Mouse (Mus musculus) hindbrain, embryonic 15.5 days (tissue): ENCODE measurements around the gene Zdbf2. TPM values are rescaled to one million over a fixed set of nuclear protein-coding genes. Genes with fewer than 3 reads are reported as not detected.

Source experiments
- ATAC-seq: fragments of 200-750 bp; cut with Nextera tagmentation; 2 replicates; pipeline ENCODE4 v1.8.0; 2017; ENCODE audit warnings: low read depth, moderate number of reproducible peaks, moderate TSS enrichment; ENCODE audit not compliant: low FRiP score
- H3K27ac ChIP-seq: fragments of 300-500 bp; sonication (generic); replicated peaks from 2 replicates; pipeline ENCODE4 v1.5.1; 2015; ENCODE audit warnings: mild to moderate bottlenecking, inconsistent platforms
- H3K27me3 ChIP-seq: fragments of 300-500 bp; sonication (generic); 2 replicates; pipeline ENCODE4 v1.6.1; 2015; ENCODE audit warnings: control low read depth, inconsistent platforms
- H3K36me3 ChIP-seq: fragments of 300-500 bp; sonication (generic); 2 replicates; pipeline ENCODE4 v1.6.1; 2015; ENCODE audit warnings: control low read depth, inconsistent platforms
- H3K4me1 ChIP-seq: fragments of 300-500 bp; sonication (generic); replicated peaks from 2 replicates; pipeline ENCODE4 v1.6.1; 2015; ENCODE audit warnings: control low read depth, inconsistent platforms
- H3K4me2 ChIP-seq: fragments of 300-500 bp; sonication (generic); 2 replicates; pipeline ENCODE4 v1.6.1; 2015; ENCODE audit warnings: moderate library complexity, mild to moderate bottlenecking, inconsistent platforms
- H3K4me3 ChIP-seq: fragments of 300-500 bp; sonication (generic); 2 replicates; pipeline ENCODE4 v1.5.1; 2015; ENCODE audit warnings: mild to moderate bottlenecking, inconsistent platforms
- H3K9ac ChIP-seq: fragments of 300-500 bp; sonication (generic); 2 replicates; pipeline ENCODE4 v1.6.1; 2015; ENCODE audit warnings: inconsistent platforms
- H3K9me3 ChIP-seq: fragments of 300-500 bp; sonication (generic); 2 replicates; pipeline ENCODE4 v1.6.1; 2016; ENCODE audit warnings: control low read depth, inconsistent platforms
- WGBS: fragments of 180-500 bp; shearing (Covaris S2); methylation state at CpG from one replicate; pipeline ENCODE4 v1.1.7; 2015; 5-methylcytosine and 5-hydroxymethylcytosine counted together
- polyA plus RNA-seq: library from polyadenylated mRNA; unstranded; fragments of >200 nt; fragmentation: Nextera tagmentation; extraction: Ambion mirVana; gene quantifications from 2 replicates; pipeline ENCODE4 v1.2.1, GENCODE M21; 2015

The Zdbf2 gene
- polyA plus RNA-seq, 1 experiment from 2014 or later = 30.4 TPM

GRCm38 (mm10) chr1:63252351-63253209, 20.5 kb upstream of the Zdbf2 start:
- Histone ChIP-seq H3K9me3 (no peaks in the 10 kb centered on the region), H3K27me3 (peaks cover 80% of the 10 kb centered on the region), H3K27ac (no peak overlapping the region), H3K9ac (no peak overlapping the region), H3K4me1 (peaks cover 25% of the 10 kb centered on the region), H3K4me3 (no peak overlapping the region), H3K36me3 (no peaks in the 10 kb centered on the region), H3K4me2 (0 out of 2 replicates have a peak overlapping the region, but pooled peaks have one; percentile 3)
- no peak for ATAC-seq
- 25% methylated on average over 24 of the region's 24 CpGs for WGBS

GRCm38 (mm10) chr1:63253291-63253690, 19.8 kb upstream of the Zdbf2 start:
- WGBS = 16% methylated on average over 5 of the region's 5 CpGs
- Histone ChIP-seq H3K4me3 (no peak overlapping the region), H3K36me3 (no peaks in the 10 kb centered on the region), H3K27me3 (peaks cover 78% of the 10 kb centered on the region), H3K9me3 (no peaks in the 10 kb centered on the region), H3K4me1 (peaks cover 18% of the 10 kb centered on the region), H3K4me2 (0 out of 2 replicates have a peak overlapping the region, but pooled peaks have one; percentile 3), H3K9ac (no peak overlapping the region), H3K27ac (no peak overlapping the region)
- no peak for ATAC-seq

- ATAC-seq = no peak
- H3K4me3 ChIP-seq = no peak overlapping the region
- WGBS = 10% methylated on average over 4 of the region's 4 CpGs
- no peak overlapping the region for H3K9ac ChIP-seq
- no peaks in the 10 kb centered on the region for H3K9me3 ChIP-seq
- no peaks in the 10 kb centered on the region for H3K36me3 ChIP-seq
- peak overlapping the region; percentile 75 for H3K27ac ChIP-seq
- H3K4me1 ChIP-seq = peaks cover 15% of the 10 kb centered on the region
- H3K4me2 ChIP-seq = no peak overlapping the region
- H3K27me3 ChIP-seq = peaks cover 79% of the 10 kb centered on the region
These were observed 18.0 kb upstream of the Zdbf2 start for GRCm38 (mm10) chr1:63255101-63255500.

GRCm38 (mm10) chr1:63256083-63256482, 17.0 kb upstream of the Zdbf2 start:
- Histone ChIP-seq H3K9me3 (no peaks in the 10 kb centered on the region), H3K4me1 (peaks cover 15% of the 10 kb centered on the region), H3K36me3 (no peaks in the 10 kb centered on the region), H3K27ac (peak overlapping the region; percentile 75), H3K4me3 (no peak overlapping the region), H3K27me3 (peaks cover 79% of the 10 kb centered on the region), H3K4me2 (no peak overlapping the region), H3K9ac (no peak overlapping the region)
- peak; percentile 72 for ATAC-seq
- 11% methylated on average over 5 of the region's 5 CpGs for WGBS

GRCm38 (mm10) chr1:63258501-63258900, 14.6 kb upstream of the Zdbf2 start:
- no peaks in the 10 kb centered on the region for H3K36me3 ChIP-seq
- peaks cover 15% of the 10 kb centered on the region for H3K4me1 ChIP-seq
- no peak overlapping the region for H3K4me3 ChIP-seq
- H3K27me3 ChIP-seq = peaks cover 71% of the 10 kb centered on the region
- no peak overlapping the region for H3K4me2 ChIP-seq
- H3K27ac ChIP-seq = no peak overlapping the region
- H3K9me3 ChIP-seq = no peaks in the 10 kb centered on the region
- ATAC-seq = no peak
- 43% methylated on average over 2 of the region's 2 CpGs for WGBS
- H3K9ac ChIP-seq = no peak overlapping the region

- Histone ChIP-seq H3K9ac (no peak overlapping the region), H3K36me3 (no peaks in the 10 kb centered on the region), H3K9me3 (no peaks in the 10 kb centered on the region), H3K4me2 (no peak overlapping the region), H3K4me1 (peaks cover 15% of the 10 kb centered on the region), H3K4me3 (no peak overlapping the region), H3K27me3 (peaks cover 74% of the 10 kb centered on the region), H3K27ac (no peak overlapping the region)
- 54% methylated on average over 11 of the region's 11 CpGs for WGBS
- ATAC-seq = no peak
These were observed 13.7 kb upstream of the Zdbf2 start for GRCm38 (mm10) chr1:63259271-63259830.

- 48% methylated on average over 17 of the region's 17 CpGs for WGBS
- Histone ChIP-seq H3K4me3 (no peak overlapping the region), H3K9ac (no peak overlapping the region), H3K4me1 (peaks cover 15% of the 10 kb centered on the region), H3K36me3 (no peaks in the 10 kb centered on the region), H3K4me2 (no peak overlapping the region), H3K27ac (no peak overlapping the region), H3K9me3 (no peaks in the 10 kb centered on the region), H3K27me3 (peaks cover 75% of the 10 kb centered on the region)
- no peak for ATAC-seq
These were observed 12.9 kb upstream of the Zdbf2 start for GRCm38 (mm10) chr1:63259916-63260741.

- Histone ChIP-seq H3K4me1 (peaks cover 9% of the 10 kb centered on the region), H3K36me3 (no peaks in the 10 kb centered on the region), H3K4me3 (no peak overlapping the region), H3K9me3 (no peaks in the 10 kb centered on the region), H3K27me3 (peaks cover 72% of the 10 kb centered on the region), H3K27ac (no peak overlapping the region), H3K4me2 (no peak overlapping the region), H3K9ac (no peak overlapping the region)
- no peak for ATAC-seq
- WGBS = 45% methylated on average over 5 of the region's 5 CpGs
These were observed 12.4 kb upstream of the Zdbf2 start for GRCm38 (mm10) chr1:63260742-63261033.

GRCm38 (mm10) chr1:63261041-63261590, 11.9 kb upstream of the Zdbf2 start:
- WGBS = 45% methylated on average over 17 of the region's 17 CpGs

GRCm38 (mm10) chr1:63263671-63264070, 9.4 kb upstream of the Zdbf2 start:
- Histone ChIP-seq H3K36me3 (no peaks in the 10 kb centered on the region), H3K4me3 (no peak overlapping the region), H3K9me3 (no peaks in the 10 kb centered on the region), H3K9ac (no peak overlapping the region), H3K27me3 (peaks cover 59% of the 10 kb centered on the region), H3K4me1 (no peaks in the 10 kb centered on the region), H3K4me2 (no peak overlapping the region), H3K27ac (no peak overlapping the region)
- WGBS = 34% methylated on average over 11 of the region's 11 CpGs
- ATAC-seq = no peak

More at GRCm38 (mm10) chr1:63261041-63261590, 11.9 kb upstream of the Zdbf2 start:
- Histone ChIP-seq H3K27me3 (peaks cover 68% of the 10 kb centered on the region), H3K36me3 (no peaks in the 10 kb centered on the region), H3K9ac (no peak overlapping the region), H3K4me3 (no peak overlapping the region), H3K4me2 (no peak overlapping the region), H3K4me1 (peaks cover 6% of the 10 kb centered on the region; the same call in 1 of the 2 replicates), H3K9me3 (no peaks in the 10 kb centered on the region), H3K27ac (no peak overlapping the region)
- ATAC-seq = no peak

GRCm38 (mm10) chr1:63265461-63265860, 7.6 kb upstream of the Zdbf2 start:
- Histone ChIP-seq H3K36me3 (no peaks in the 10 kb centered on the region), H3K9me3 (no peaks in the 10 kb centered on the region), H3K27me3 (peaks cover 62% of the 10 kb centered on the region), H3K4me3 (no peak overlapping the region), H3K9ac (no peak overlapping the region), H3K4me2 (no peak overlapping the region), H3K27ac (no peak overlapping the region), H3K4me1 (no peaks in the 10 kb centered on the region)
- 40% methylated on average over 4 of the region's 4 CpGs for WGBS
- ATAC-seq = no peak

- H3K9me3 ChIP-seq = no peaks in the 10 kb centered on the region
- no peak overlapping the region for H3K4me3 ChIP-seq
- peaks cover 62% of the 10 kb centered on the region for H3K27me3 ChIP-seq
- no peaks in the 10 kb centered on the region for H3K36me3 ChIP-seq
- H3K4me1 ChIP-seq = no peaks in the 10 kb centered on the region
- no peak overlapping the region for H3K27ac ChIP-seq
- 41% methylated on average over 12 of the region's 12 CpGs for WGBS
- no peak for ATAC-seq
- H3K9ac ChIP-seq = no peak overlapping the region
- no peak overlapping the region for H3K4me2 ChIP-seq
These were observed 6.9 kb upstream of the Zdbf2 start for GRCm38 (mm10) chr1:63266121-63266520.
